Mouse (Mus musculus) colon, adult 2 months (tissue): Measurements from ENCODE around the gene Serp2. TPM values are rescaled to one million over a fixed set of nuclear protein-coding genes. Genes with fewer than 3 reads are reported as not detected.

Experiments
- polyA plus RNA-seq: library from polyadenylated mRNA; depleted of rRNA; stranded (reverse); fragments of >200 nt; gene quantifications from 2 replicates; pipeline ENCODE4 v1.2.3, GENCODE M21; 2012; rRNA removed

Gene Serp2
- polyA plus RNA-seq, result 4.6 and 5.9 TPM in 2 replicates

DNA sequence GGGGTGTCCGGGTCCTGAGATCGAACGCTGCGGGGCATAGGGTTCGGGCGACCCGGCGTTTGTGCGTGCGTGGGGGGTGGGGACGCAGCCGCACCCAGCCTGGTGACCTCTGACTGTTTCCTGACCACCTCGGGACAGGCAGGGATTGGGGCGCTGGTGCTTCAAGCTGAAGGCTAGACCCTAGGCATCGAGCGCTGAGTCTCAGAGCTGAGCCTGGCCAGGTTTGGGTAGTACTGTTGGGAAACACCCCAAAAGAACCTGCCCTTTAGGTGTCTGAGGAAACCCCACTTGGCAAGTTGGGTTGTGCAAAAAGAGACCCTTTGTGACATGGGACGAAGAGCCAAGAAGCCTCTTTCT lies at the start of gene Serp2:
Gene Serp2 (minus strand): TSS at position 38 of the 357 bp plus-strand sequence.

Other genes with a start within 250 kb of the Serp2 start
- 392 and 456 TPM in 2 replicates for gene Tsc22d1, start 141.9 kb downstream of the Serp2 start, polyA plus RNA-seq